Mouse (Mus musculus): ENCODE measurements around the gene Tceal5. TPM values are rescaled to one million over a fixed set of nuclear protein-coding genes. Genes with fewer than 3 reads are reported as not detected.

Tceal5 gene
- polyA plus RNA-seq, 1 experiment from 2014 or later = 8.1 TPM

Small RNA genes lying within 50 kb of the gene (microRNA-seq; reads per million reads assigned to microRNA genes)
- not detected for gene Mir6383

Other genes with a start within 250 kb of the Tceal5 start
- gene Arxes2, start 210.1 kb downstream of the Tceal5 start, polyA plus RNA-seq (2014; fragmentation: Nextera tagmentation; extraction: Ambion mirVana) = 206 and 225 TPM in 2 replicates
- 61.0 and 85.3 TPM in 2 replicates for gene Arxes1, start 170.5 kb downstream of the Tceal5 start, polyA plus RNA-seq (2014; fragmentation: Nextera tagmentation; extraction: Ambion mirVana)
- gene Bex2, start 135.6 kb downstream of the Tceal5 start, polyA plus RNA-seq (2014; fragmentation: Nextera tagmentation; extraction: Ambion mirVana) = 515 and 569 TPM in 2 replicates
- gene Nxf3, start 118.6 kb downstream of the Tceal5 start, polyA plus RNA-seq (2014; fragmentation: Nextera tagmentation; extraction: Ambion mirVana) = 0.05 TPM in 1 of 2 replicates, not detected in the other
- gene Bex4, start 64.9 kb downstream of the Tceal5 start, polyA plus RNA-seq (2014; fragmentation: Nextera tagmentation; extraction: Ambion mirVana) = 123 and 138 TPM in 2 replicates
- 136 and 143 TPM in 2 replicates for gene Tceal8, start 31.5 kb downstream of the Tceal5 start, polyA plus RNA-seq (2014; fragmentation: Nextera tagmentation; extraction: Ambion mirVana)
- gene Tceal7, start 10.9 kb upstream of the Tceal5 start, polyA plus RNA-seq (2014; fragmentation: Nextera tagmentation; extraction: Ambion mirVana) = 1.9 and 2.2 TPM in 2 replicates
- gene Bex1, start 11.6 kb upstream of the Tceal5 start, polyA plus RNA-seq (2014; fragmentation: Nextera tagmentation; extraction: Ambion mirVana) = 172 and 180 TPM in 2 replicates
- gene Tceal9, start 41.2 kb upstream of the Tceal5 start, polyA plus RNA-seq (2014; fragmentation: Nextera tagmentation; extraction: Ambion mirVana) = 368 and 379 TPM in 2 replicates
- gene Bex3, start 66.4 kb upstream of the Tceal5 start, polyA plus RNA-seq (2014; fragmentation: Nextera tagmentation; extraction: Ambion mirVana) = 693 and 746 TPM in 2 replicates